Mouse (Mus musculus) MEL-GATA-1-ER (cell line): ENCODE data around the gene Hck.

Experiments used
- DNase-seq: peaks from one replicate; pipeline ENCODE4 v3.0.0-alpha.2; 2012; ENCODE audit warnings: low read depth; ENCODE audit errors: extremely low read depth

Hck gene

DNA sequence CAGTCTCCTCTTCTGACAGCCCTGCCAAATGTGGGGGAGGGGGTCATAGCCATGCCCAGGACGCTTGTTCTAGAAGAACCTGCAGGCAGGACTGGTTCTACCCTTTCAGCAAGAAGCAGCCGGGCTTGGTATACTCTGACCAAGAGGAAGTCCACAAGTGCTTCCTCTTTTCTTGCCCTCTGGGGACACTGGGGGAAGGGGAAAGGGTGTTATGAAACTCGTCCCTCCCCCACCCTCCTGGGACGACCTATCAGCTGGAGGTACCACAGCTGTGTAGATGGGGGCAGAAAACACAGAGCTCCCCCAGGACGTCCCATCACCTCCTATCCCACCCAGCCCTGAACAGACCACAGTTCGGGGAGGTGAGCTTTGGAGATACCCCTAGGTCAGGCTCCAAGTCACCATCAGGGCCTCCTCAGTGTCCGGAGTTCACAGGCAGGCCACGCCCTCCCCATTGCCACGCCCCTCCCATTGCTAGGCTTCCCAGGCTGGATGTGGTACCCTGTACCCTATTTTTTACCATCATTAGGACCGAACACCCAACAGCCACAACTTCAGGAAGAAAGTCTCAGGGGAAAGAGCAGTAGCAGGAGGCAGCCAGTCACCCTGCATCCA lies 17.6 kb upstream of the Hck start:
- DNase-seq = peak; percentile 35

DNA sequence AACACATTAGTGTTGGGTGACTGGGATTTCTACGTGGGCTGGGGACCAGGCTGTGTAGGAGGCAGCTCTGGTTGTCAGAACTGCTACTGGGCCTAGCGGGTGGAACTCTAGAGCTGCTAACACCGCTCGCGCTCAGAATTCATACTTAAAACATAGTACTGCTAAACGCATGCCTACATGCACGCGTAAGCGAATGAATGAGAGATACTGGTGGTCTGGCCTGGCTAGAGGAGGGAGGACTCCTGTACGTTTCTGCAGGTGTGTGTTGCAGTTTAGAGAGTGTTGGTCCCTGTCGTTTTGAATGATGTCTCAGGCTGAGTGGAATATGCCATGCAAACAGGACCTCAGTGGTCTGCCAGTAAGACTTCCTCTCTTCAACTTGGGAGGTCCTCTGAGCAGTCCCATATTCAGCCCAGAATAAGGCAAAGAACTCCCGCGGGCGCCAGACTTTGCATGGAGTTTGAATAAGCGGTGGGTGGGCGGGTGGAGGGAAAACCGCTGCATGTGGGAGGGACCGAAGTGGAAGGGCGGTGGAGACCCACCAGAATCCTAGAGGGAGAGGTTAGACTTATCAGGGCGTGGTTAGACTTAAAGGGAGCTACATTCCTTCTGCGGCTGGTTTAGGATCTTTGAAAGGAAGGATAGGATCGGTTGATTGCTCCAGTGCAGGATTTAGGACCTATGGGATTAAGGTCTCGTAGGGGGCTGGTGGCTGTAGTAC lies 1.1 kb upstream of the Hck start:
- DNase-seq = no peak

DNA sequence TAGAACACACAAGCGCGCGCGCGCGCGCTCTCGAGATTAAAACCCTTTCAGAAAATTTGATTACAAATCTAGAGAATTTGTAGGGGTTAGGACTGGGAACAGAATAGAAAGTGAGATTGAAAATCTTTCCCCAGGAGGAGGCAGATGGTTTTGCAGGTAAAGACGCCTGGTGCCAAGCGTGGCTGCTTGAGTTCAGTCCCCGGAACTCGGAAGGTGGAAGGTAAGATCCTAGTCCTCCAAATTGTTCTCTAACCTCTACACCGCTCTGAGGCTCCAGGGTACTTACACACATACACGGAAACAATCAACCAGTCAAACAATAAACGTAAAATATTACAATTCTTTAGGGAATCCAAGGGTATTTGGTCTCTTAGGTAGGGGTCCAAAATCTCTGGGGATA lies 466 bp upstream of the Hck start:
- no peak for DNase-seq

DNA sequence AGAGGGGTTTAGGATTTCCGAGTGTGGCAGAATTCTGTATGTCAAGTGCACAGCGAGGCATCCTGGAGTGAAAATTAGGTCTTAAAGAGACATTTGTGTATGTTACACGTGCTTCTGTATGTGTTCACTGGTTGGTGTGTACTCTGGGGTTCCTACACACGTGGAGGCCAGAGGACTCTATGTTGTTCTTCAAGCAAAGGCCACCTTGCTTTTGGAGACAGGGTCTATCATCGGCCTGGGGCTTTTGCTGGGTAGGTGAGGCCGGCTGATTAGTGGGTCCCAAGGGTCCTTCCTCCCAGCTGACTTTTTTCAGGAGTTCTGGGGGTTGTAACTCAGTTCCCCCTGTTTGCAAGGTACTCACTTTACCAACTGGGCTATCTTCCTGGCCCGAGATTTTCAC lies 1.3 kb downstream of the Hck start:
- no peak for DNase-seq

DNA sequence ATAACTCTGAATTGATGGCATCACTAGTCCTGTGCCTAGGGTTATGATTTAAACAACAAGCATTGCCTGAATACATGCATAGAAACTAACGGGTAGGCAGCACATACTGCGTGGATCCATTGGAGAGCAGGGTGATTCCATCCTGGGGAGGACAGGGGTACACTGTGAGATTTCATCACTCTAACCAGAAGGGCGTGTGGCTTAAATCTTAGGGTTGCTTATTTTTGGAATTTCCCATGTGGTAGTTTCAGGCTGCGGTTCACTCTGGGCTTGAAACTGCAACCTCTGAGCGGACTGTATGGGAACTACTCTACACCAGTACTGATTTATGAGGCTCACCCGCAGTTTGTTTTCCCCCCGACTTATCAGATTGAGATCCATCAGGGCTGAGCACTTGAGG lies 3.0 kb downstream of the Hck start:
- no peak for DNase-seq

DNA sequence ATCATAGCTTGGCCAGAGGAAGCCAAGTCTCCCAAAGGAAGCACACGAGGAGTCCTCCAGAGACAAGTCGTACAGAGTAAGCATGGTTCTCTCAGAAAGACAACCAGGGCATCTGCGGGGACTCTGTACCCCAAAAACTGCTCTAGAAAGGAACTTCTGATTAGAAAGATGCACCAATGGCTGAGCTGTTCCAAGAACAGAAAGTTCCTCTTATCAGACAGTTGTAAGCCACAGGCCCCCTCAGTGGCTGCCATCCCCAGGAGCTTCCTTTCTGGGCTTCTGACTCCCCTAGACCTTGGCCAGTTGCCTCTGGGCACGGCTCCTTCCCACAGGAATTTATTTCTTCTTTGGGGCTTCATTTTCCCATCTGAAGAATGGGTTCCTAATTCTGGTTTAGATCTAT lies 7.4 kb downstream of the Hck start:
- DNase-seq = peak; percentile 88

DNA sequence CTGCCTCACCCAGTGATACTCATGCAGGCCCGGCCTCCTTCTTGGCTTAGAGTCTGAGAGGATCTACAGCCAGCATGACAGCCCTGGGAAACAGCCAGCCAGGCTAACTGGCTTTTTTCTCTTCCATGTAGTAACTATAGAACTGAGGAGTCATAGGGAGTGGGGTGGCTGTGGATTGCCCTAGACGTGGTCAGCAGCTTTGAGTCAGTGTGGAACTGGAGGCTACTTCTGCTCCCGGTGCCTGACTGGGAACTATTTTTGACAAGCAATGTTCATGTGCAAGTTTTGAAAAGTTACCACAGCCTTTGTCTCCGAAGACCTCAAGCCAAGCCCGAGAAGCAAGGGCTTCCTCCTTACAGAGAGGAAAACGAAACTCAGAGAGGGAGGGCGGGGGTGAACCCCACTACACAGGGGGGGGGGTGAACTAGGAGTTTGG lies 8.8 kb downstream of the Hck start:
- no peak for DNase-seq

DNA sequence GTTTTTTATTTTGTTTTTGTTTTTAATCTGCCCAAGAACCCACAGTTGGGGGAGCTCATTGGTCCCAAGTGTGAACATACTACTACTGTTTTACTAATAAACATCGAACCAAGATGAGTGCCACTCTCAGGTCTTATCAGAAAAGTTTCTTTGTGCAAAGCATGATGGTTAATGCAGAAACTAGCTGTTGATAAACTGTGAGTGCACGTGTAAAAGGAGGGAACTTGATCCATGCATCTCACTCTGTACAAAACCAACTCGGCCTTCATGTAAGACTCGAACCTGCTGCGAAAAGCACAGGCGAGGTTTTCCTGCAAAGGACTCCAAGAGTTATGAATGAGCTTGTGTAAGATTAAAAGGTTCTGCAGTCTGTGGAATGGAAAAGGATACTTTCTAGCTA lies 11.2 kb downstream of the Hck start:
- no peak for DNase-seq

DNA sequence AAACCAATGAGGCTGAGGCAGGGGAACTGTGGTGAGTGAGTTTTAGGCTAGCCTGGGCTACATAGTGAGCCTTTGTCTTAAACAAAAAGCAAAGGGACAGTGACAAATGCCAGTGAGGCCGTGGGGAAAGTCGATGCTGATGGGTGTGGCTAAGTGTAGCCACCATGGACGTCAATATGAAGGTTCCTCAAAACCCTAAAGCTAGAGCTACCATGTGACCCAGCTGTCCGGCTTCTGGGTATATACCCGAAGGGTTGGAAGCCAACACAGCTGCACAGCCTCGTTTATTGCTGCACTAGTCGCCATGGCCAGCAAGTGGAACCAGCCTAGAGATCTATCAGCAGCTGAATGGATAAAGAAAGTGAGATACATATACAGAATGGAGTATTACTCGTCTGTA lies 11.9 kb downstream of the Hck start:
- DNase-seq = no peak

DNA sequence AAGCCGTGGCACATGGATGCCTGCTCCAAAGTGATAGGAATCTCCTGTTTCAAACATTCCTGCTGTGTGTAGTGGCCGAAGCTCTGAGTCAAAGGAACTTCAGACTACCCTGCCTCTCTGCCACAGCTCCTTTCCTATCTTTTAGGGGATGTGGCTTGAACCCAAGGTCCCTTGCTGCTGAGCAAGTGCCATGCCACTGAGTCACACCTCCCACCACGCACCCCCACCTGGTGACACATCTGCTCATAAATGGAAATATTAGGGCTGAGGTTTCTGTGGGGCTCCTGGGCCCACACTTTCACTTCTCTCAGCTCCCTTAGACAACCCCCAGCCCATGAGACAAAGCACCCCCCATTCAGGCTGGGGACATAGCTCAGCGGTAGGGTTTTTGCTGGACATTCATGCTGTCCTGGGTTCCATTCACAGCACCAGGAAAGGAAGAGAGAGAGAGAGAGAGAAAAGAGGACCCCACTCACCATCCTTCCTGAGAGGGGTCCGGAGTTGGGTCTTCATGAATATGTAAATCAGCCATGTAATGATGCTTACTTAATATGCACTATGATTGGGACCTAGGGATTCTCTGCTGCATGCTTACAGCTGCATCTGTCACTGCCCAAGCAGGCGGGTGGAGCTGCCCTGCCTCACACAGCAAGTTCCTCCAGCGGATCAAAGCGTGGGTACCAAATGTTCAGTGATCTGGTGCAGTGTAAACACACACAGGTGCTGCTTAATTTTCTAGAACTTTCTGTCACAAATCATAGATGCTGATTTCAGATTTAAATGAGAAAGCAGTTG lies 13.8 kb downstream of the Hck start:
- DNase-seq = no peak

DNA sequence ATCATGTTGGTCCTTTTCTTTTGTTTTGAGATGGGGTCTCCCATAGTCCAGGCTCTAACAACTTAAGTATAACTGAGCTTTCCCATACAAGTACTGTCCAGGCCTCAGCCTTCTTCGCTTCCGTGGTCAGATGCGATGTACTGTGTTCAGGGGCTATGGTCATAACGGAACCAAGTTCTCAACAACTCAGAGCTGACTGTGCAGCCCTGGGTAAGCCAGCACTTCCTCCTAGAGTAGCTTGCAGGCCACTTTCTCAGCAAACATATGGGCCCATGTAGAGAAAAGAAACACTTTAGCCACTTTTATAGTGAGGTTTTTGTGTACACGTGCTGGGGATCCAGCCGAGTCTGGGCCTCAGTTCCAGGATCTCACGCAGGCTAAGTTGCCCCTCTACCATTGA lies 14.4 kb downstream of the Hck start:
- DNase-seq = no peak

DNA sequence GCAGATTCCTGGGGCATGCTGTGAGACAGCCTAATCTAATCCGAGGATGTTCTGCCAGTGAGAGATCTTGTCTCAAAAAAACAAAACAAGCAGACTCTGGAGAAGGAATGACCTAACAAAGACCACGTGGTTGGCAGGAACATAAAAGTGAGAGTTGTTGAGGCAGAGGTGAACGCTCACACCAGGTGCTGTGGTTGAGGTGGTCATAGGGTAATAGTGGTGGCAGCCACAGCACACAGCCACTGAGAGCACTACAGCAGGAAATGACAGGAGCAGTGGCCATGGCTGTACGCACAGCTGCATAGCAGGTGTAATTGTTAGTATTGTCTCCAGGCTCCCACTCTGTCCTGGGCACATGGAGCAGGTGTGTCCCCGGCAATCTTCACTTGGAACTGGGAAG lies 17.6 kb downstream of the Hck start:
- no peak for DNase-seq

DNA sequence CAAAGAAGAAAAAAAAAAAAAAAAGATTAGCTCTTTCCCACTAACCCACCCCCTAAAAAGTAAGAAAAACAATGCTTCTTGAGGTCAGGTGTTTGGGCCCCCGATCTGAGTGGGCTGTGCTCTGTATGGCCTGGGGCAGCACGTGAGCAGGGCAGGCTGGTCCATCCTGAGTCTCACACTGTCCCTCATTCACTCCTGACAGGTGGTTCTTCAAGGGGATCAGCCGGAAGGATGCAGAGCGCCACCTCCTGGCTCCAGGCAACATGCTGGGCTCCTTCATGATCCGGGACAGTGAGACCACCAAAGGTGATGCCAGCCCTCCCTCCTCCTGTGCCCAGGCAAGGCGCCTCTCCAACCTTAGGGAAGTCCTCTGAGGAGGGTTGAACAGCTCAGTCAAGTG lies 22.8 kb downstream of the Hck start:
- no peak for DNase-seq

DNA sequence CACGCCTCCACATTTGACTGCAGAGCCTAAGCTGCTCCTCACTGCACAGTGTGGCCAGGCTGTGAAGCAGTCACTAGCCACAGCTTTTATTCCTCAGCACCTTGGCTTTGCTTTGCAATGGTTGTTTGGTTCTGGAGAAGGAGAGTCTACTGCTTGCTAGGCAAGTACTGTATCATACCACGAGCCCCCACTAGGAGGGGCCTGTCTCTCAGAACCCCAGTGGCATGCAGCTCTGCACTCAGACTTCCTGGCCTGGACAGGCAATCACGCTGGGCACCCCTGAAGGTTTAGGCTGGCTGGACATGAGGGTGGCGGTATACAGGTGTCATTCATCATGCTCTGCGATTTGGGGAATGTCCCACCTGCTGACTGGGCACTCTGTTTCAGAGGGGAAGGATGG lies 26.0 kb downstream of the Hck start:
- no peak for DNase-seq

DNA sequence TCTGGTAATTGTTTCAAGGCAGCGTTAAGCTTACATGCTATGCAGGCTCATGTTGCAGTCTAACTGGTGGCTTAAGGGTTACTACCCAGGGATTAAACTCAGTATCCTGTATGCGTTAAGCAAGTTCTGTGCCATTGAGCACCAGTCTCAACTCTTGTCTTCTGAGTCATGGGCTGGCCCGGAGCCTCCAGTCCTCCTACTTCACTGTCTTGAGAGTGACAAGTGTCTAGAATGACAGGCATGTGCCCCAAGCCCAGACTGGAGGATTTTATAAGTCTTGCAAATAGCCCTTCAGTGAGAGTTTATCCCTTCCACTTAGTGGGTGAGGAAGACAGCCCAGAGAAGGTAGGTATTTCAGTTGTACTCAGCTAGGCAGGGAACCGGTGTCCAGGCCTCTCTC lies 27.9 kb downstream of the Hck start:
- DNase-seq = no peak

DNA sequence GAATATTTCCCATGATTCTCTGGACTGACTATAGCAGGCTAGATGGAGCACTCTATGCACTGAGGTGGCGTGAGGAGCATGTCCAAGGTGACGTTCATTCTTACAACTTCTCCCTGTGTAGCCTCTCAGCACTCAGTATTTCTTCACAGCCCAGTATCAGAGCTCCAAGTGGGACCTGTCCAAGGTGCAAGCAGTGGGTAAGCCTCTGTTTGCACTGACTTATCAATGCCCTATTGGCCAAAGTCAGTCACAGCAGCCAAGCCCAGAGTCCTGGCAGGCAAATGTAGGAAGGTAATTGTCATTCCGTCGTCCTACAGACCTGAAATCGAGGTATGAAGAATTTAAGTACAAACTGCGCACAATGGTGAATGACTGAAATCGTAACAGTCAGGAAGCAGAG lies 30.9 kb downstream of the Hck start:
- no peak for DNase-seq

DNA sequence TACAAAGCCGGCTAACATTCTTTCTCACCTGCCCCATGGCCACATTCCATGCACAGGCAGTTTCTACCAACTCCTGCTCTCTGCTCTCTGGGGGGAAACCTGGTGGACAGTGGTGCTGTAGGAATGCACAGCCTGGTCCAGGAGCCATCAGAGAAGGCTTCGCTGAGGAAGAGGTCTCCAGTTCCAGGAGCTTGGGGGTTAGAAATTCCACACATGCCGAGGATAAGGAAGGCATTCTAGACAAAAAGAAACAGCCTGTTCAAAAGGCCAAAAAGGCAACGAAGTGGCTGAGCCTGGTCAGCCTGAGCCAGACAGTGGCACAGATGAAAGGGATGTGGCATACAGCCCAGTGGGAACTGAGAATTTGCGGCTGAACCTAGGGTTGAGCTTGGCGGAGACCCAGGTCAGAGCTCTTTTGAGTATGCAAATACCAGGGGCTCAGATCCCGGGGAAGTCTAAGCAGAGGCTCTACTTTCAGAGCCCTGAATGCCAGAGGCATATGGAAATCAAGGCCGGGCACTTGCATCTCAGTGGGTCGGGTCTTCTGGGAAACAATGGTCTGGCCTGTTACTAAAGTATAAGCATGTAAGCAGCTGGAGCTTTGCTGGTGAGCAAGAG lies 31.8 kb downstream of the Hck start:
- DNase-seq = no peak

DNA sequence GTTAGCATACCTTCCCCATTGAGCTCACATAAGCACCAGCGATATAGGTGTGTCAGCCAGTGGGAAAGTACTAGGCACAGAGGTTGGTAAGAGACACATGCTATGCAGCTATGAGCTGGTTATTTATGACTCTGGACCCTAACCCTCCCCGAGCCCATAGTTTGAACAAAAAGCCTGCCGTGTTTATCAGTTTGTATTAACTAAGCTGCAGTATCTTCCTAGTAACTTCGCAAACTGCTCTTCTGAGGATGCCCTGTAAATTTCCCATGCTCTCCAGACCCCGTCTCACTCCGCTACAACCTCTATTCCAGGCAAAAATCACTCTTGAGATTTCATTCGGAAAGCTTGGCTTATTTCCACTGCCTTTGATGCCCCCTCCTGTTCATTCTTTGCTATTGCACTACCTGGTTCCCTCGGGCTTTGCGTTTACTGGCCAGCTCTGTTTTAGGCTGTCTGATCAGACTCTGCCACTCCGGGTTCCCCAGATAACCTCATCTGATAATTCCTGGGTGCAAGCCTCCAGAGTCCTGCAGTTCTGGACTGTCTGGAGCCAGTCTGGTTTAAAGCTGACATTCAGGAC lies 34.4 kb downstream of the Hck start:
- DNase-seq = no peak

DNA sequence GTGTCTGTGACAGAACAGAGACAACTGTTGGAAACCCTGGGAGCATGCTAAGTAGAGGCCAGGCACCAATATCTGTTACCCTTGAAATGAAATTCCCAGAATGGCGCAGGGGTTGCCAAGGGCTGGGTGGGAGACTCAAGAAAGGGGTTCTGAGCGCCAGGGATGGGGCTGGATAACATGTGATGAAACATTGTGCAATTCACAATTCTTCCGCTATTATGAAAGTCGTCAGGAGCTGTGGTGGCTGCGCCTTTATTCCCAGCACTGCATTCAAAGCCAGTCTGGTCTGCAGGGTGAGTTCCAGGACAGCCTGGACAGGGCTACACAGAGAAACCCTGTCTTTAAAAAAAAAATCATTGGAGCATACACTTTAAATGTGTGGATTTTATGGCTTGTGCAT lies 37.1 kb downstream of the Hck start:
- no peak for DNase-seq

DNA sequence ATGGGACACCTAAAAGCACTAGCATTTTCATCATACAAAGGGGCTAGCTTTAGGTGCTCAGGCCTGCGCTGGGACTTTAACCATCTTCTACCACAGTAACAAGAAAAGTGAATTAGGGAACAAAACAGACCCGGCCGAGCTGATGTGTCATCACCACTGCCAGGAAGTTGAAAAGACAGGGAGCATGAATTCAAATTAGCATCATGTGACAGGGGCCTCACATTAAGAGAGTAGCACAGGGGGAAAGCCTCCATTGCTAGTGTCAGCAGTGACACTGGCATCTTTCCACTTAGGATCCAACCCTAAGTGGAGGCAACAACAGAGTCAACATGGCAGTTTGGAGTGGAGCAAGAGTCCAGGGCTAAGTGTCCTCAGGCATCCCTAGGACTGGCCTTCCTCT lies 39.0 kb downstream of the Hck start:
- no peak for DNase-seq

DNA sequence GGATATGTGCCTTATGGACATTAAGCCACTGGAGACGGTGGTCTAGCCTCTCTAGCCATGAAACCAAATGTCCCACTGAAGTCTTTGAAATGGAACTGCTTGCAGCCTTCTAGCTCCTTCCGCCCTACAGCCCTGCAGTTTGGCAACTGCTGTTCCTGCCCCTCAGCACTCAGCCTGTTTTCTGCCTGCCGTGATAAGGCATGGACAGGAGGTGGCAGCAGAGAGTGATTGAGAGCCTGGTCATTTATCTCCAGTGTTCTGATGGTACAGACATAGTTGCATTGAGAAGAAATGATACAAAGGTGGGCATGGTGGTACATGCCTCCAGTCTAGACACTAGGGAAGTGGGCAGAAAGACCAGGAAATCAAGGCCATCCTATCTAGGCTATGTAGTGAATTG lies 39.4 kb downstream of the Hck start:
- no peak for DNase-seq

DNA sequence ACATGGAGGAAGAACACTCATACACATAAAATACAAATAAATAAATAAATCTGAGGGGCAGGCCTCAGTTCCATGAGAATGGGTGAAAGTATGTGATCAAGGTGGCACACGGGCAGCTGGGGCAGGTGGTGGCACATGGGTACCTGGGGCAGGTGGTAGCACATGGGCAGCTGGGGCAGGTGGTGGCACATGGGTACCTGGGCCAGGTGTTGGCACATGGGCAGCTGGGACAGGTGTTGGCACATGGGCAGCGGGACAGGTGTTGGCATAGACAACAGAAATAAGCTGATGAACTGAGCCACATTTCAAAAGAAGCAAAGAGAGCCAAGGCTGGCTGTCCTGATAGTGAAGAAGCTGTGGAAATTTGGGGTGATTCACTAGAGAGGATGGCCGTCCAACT lies 41.5 kb downstream of the Hck start:
- no peak for DNase-seq
